In genomic region chr9:59094106-59094505, GRCm38 (mm10) we compare ENCODE assay signal across 14 mouse cellular contexts.
"Had no signal": no experiment of that assay in that cellular context is flagged by ENCODE, and none has a peak within 500 bp of the region (broad histone marks: within the 10 kb centered on the region; RNA-seq: fewer than 3 reads in every experiment).

No protein-coding gene starts in this region.

- H3K9ac ChIP-seq: lung, embryonic 14.5 days; midbrain, embryonic 12.5 days; neural tube, embryonic 12.5 days; stomach, embryonic 15.5 days had no signal

- H3K4me3 ChIP-seq: midbrain, embryonic 10.5 days; midbrain, embryonic 12.5 days; neural tube, embryonic 12.5 days; stomach, embryonic 15.5 days had no signal

- DNase-seq: lung, adult 18-20 months; lung, embryonic 14.5 days; lung, postnatal 10 days; lung, postnatal 4 days; midbrain, embryonic 14.5 days; right cerebral cortex, postnatal 14 days; thymus, adult 2 months; thymus, postnatal 25 days; thymus, postnatal 4 days had no signal

- H3K4me2 ChIP-seq: lung, embryonic 14.5 days; midbrain, embryonic 12.5 days; neural tube, embryonic 12.5 days; stomach, embryonic 15.5 days had no signal

- H3K27me3 ChIP-seq: midbrain, embryonic 12.5 days; neural tube, embryonic 12.5 days; stomach, embryonic 15.5 days had no signal

- H3K9me3 ChIP-seq: midbrain, embryonic 10.5 days; midbrain, embryonic 12.5 days; neural tube, embryonic 12.5 days; stomach, embryonic 15.5 days had no signal

- H3K27ac ChIP-seq: midbrain, embryonic 10.5 days; midbrain, embryonic 12.5 days; neural tube, embryonic 12.5 days; stomach, embryonic 15.5 days; stomach, postnatal 0 days had no signal

- H3K4me1 ChIP-seq: neural tube, embryonic 12.5 days had no signal

- H3K36me3 ChIP-seq: midbrain, embryonic 10.5 days; midbrain, embryonic 12.5 days; neural tube, embryonic 12.5 days; stomach, embryonic 15.5 days had no signal
